Comparison of ENCODE assay signal across 8 mouse cellular contexts in genomic region chr1:86509410-86509809, GRCm38 (mm10). TPM values are rescaled to one million over a fixed set of nuclear protein-coding genes. Genes with fewer than 3 reads are reported as not detected.
DNase-seq lines count a peak whose midpoint lies in the region; ATAC-seq and TF ChIP-seq lines count a peak whose summit lies in the region.

No protein-coding gene starts in this region.

- peak; percentile 63 to 64 for DNase-seq in cerebellum, adult 2 months
- no peak for DNase-seq in cerebellum, adult 11 months
- DNase-seq in cerebellum, postnatal 14 days: peak; percentile 58 to 85
- peak; percentile 91 for DNase-seq in gastrocnemius, adult 2 months
- peak; percentile 72 to 83 for DNase-seq in left cerebral cortex, postnatal 14 days (ENCODE audit: low spot score in 2 of 2)
- peak; percentile 79 to 96 for DNase-seq in spleen, adult 2 months (ENCODE audit: low read depth in 1 of 2, low spot score in 2 of 2)

- no peaks in the 10 kb centered on the region for H3K36me3 ChIP-seq in spleen, adult 2 months (ENCODE audit: control insufficient read depth, insufficient read depth, low read length)

- intact Hi-C loops in gastrocnemius, adult 2 months (cut with DNase I): no loop called here
- intact Hi-C loops in left cerebral cortex, postnatal 14 days (cut with DNase I): no loop called here

- TF ChIP-seq CTCF in cerebellum, adult 2 months (IDR thresholded peaks at IDR 0.05; ENCODE audit: borderline replicate concordance, insufficient read depth, low read depth, low read length): peak; percentile 32; the same call in 1 of the 2 replicates
- TF ChIP-seq CTCF in gastrocnemius, adult 2 months (IDR thresholded peaks at IDR 0.05): peak; percentile 84
- peak; percentile 96 for TF ChIP-seq CTCF in spleen, adult 2 months (IDR thresholded peaks at IDR 0.05; ENCODE audit: extremely low read depth, insufficient read depth, insufficient read length, insufficient replicate concordance)

- H3K4me1 ChIP-seq in cerebellum, adult 2 months (ENCODE audit: control insufficient read depth, insufficient read depth, low read length): peaks cover 4% of the 10 kb centered on the region; the same call in 1 of the 2 replicates
- peaks cover 14% of the 10 kb centered on the region; the same call in 1 of the 2 replicates for H3K4me1 ChIP-seq in spleen, adult 2 months (ENCODE audit: control insufficient read depth, insufficient read depth, insufficient read length)

- H3K4me3 ChIP-seq in cerebellum, adult 2 months (replicated peaks; ENCODE audit: insufficient read depth, low read depth, low read length): no peak overlapping the region
- H3K4me3 ChIP-seq in gastrocnemius, adult 2 months: no peak overlapping the region
- no peak overlapping the region for H3K4me3 ChIP-seq in spleen, adult 2 months (ENCODE audit: extremely low read depth, insufficient read depth, insufficient read length)

- no peaks in the 10 kb centered on the region for H3K27me3 ChIP-seq in cerebellum, adult 2 months (ENCODE audit: control insufficient read depth, insufficient read depth, low read length)
- H3K27me3 ChIP-seq in spleen, adult 2 months (ENCODE audit: control insufficient read depth, insufficient read depth, low read length): no peaks in the 10 kb centered on the region

- 29% methylated on average over 7 of the region's 7 CpGs for WGBS in cerebellum, adult 2 months
- 8% methylated on average over 7 of the region's 7 CpGs for WGBS in spleen, adult 2 months

- no peak for TF ChIP-seq POLR2A in cerebellum, adult 2 months (IDR thresholded peaks at IDR 0.05; ENCODE audit: borderline replicate concordance, insufficient read depth, low read length)
- TF ChIP-seq POLR2A in spleen, adult 2 months (IDR thresholded peaks at IDR 0.05; ENCODE audit: low read depth, low read length): no peak

- ATAC-seq in inflammation-experienced regulatory T-cells, adult 6 months: peak; percentile 81
- ATAC-seq in megakaryocyte progenitor cell, adult 5-6 weeks (replicated peaks; ENCODE audit: poor library complexity): peak; percentile 90

- peak overlapping the region; percentile 67; the same call in 1 of the 2 replicates for H3K27ac ChIP-seq in cerebellum, adult 2 months (ENCODE audit: insufficient read depth, low read length)
- peak overlapping the region; percentile 40; the same call in 1 of the 2 replicates for H3K27ac ChIP-seq in gastrocnemius, adult 2 months
- H3K27ac ChIP-seq in spleen, adult 2 months (ENCODE audit: insufficient read depth, low read length): no peak overlapping the region

RNA-seq across cellular contexts. Expression of gene Ptma, which starts 17.1 kb away (rescaled TPM):
- 610 and 672 TPM in 2 replicates for polyA plus RNA-seq in cerebellum, adult 2 months (2012; rRNA removed)
- total RNA-seq in gastrocnemius, adult 2 months (2021): 100 to 1,000 TPM in 1 of 2 experiments, 10 to 100 TPM in 1; 58.5 to 108 TPM
- 1,000 to 10,000 TPM; 2,583 to 3,807 (median 2,925) TPM for polyA plus RNA-seq in inflammation-experienced regulatory T-cells, adult 6 months (2017; shearing (Covaris generic))
- 100 to 1,000 TPM; 336 to 423 TPM for total RNA-seq in left cerebral cortex, postnatal 14 days (2021)
- 6,310 and 6,455 TPM in 2 replicates for total RNA-seq in megakaryocyte progenitor cell, adult 5-6 weeks (2015)
- total RNA-seq in megakaryocyte progenitor cell, adult 5-6 weeks (2017): 6,827 and 7,265 TPM in 2 replicates
- polyA plus RNA-seq in spleen, adult 2 months (2012; rRNA removed): 915 and 918 TPM in 2 replicates

Comparison
In these comparisons a context has a peak if more than half of its experiments do, and no peak if none do; other contexts are left out.
1. CTCF ChIP-seq: peak in every context shown above with its lines; median percentile 96 in spleen, adult 2 months; 84 in gastrocnemius, adult 2 months; 32 in cerebellum, adult 2 months.
2. RNA of gene Ptma, which starts 17.1 kb away (total RNA-seq): 6,310 to 7,265 TPM in megakaryocyte progenitor cell, adult 5-6 weeks; 336 to 423 TPM in left cerebral cortex, postnatal 14 days and 58.5 to 108 TPM in gastrocnemius, adult 2 months; every median in the first group is over 10 times any median in the second.